Mouse (Mus musculus) left cerebral cortex, adult 2 months (tissue): Measurements from ENCODE around the gene Gm3594. TPM values are rescaled to one million over a fixed set of nuclear protein-coding genes. Genes with fewer than 3 reads are reported as not detected.
"Not testable (repeated sequence)": the region's sequence is repeated elsewhere in the genome, so short reads cannot be mapped to it uniquely, and the experiment has no call there.

ENCODE experiments used
- DNase-seq, 2 experiments: peaks; one replicate each; pipeline ENCODE4 v3.0.0; 2021 to 2022; ENCODE audit warnings: low spot score in 2 of 2, mixed read lengths in 1 of 2; ENCODE audit errors: extremely low spot score in 1 of 2
- H3K27ac ChIP-seq: fragments of 200-600 bp; 2 replicates; pipeline ENCODE4 v1.8.1; 2022
- H3K4me3 ChIP-seq: fragments of 200-600 bp; 2 replicates; pipeline ENCODE4 v1.8.1; 2022
- intact Hi-C: fragments of 180-260 bp; cut with DNase I; formaldehyde crosslinking; loops from one replicate; pipeline ENCODE4 v1.15.1; 2025
- long read RNA-seq, 2 experiments: library from polyadenylated mRNA; stranded (forward); transcript quantifications; one replicate each; pipeline ENCODE4 v2.0.0; 2021; ENCODE audit warnings: borderline mapping rate in 2 of 2
- total RNA-seq, 2 experiments: library from RNA; stranded (reverse); gene quantifications; 2 replicates each; pipeline ENCODE4 v1.2.3; 2021

The Gm3594 gene
- not detected for total RNA-seq
- long read RNA-seq, experiment 1 = 0 reads
- long read RNA-seq, experiment 2 = 0 reads

DNA sequence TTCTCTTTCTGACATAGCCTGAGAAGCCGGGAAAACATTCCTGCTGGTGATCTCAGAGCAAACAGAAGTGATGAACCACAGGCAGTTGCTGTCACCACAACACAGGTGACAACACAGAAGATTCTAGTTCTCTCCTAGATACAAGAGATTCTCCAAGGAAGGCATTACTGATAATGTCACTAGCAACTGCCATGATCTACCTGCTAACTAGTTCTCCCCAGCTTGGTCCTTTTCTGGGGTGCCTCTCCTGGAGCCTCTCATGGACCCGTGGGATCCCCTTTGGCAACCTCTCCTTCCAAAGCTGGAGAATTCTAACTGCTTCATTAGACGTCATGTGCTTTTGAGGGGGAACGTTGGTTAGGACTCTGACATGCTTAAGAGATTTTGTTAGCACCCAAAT is at the start of gene Gm3594:
Gene Gm3594, minus strand, starts transcription at position 101 of the 400 bp plus-strand sequence.
- H3K4me3 ChIP-seq, DNase-seq, intact Hi-C loops, H3K27ac ChIP-seq: not testable (repeated sequence)

DNA sequence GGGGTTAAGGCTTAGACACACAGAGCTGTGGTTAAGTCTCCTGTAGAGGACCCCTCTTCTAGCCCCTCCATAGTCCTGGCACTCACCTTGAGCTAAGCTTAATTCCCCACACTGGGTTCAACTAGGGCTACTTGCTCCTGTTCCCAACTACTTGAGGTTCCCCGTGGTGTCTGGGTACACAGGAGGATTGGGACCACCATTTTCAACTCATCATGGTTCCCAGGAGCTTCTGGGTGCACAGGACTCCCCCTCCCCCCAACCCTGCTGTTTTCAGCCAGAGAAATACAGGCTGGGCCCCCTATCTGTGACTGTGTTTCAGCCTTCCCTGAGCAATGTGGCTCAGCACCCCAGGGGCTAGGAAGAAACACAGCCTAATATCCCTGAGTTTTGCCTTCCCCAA is 41.9 kb upstream of the Gm3594 start:
- intact Hi-C loops, H3K4me3 ChIP-seq, H3K27ac ChIP-seq, DNase-seq: not testable (repeated sequence)

DNA sequence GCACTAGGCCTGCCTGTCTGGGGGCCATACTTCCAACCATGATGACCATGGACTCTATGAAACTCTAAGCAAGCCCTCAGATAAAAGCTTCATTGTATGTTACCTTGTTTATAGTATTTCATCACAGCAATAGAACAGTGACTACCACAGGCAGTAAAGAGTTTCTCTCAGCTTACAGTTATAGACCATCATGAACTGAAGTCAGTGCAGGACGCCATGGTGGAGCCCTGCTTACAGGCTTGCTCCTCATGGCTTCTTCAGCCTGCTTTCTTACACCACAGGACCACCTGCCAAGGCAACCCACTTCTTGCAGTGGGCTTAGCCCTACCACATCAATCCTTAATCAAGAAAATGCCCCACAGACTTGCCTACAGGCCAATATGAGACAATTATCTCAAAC is 41.1 kb upstream of the Gm3594 start:
- intact Hi-C loops, DNase-seq, H3K4me3 ChIP-seq, H3K27ac ChIP-seq: not testable (repeated sequence)

DNA sequence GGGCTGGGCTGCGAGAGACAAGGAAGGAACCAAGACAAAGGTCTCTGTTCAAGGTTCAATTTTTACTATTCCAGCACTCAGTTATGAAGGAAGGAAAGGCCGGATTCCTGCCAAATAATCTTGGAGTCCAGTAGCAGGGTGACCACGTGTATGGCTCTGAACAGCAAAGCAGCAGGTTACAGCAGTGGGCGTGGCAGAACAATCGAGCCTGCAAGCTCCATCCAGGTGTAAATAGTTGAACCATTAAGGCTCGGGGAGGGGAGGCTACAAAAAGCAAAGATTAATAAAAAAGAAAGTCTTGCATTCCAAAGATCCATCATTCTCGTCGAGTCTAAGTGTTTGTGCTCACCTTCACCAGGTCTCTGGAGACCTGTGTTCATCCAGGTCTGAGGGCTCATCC is 37.7 kb upstream of the Gm3594 start:
- H3K4me3 ChIP-seq, DNase-seq, intact Hi-C loops, H3K27ac ChIP-seq: not testable (repeated sequence)

DNA sequence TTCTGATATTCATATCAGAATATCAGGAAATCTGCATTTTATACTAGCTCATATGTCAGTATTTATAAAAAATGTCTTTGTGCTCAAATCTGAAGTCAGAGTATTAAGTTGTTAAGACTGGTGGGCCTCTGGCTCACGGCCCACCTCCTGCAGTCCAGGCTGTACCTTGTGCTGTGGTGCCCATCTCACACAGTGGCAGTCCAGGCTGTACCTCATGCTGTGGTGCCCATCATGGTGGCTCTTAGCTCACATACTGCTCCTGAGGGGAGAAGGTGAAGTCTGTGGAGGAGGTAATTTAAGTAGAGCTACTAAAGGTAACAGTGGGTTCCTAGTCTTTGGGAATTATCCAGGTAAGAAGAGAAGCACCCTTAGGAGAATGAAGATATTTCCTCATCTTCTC is 27.4 kb upstream of the Gm3594 start:
- DNase-seq, H3K27ac ChIP-seq, H3K4me3 ChIP-seq, intact Hi-C loops: not testable (repeated sequence)

DNA sequence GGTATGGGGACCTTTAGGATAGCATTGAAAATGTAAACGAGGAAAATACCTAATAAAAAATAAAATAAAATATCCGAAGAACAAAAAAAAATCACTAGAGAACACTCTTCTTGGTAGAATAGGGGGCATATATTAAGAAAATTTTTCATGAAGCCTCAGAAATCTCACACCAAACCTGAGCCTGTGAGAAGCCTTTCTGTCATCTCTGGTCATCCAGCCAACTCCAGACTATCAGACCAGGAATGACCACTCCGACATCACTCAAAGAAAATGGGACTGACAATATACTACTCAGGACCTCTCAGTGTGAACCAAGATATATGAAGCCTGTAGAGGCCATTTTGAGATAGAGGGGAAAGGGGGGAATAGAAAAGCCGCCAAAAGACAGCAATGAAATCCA is 3.6 kb downstream of the Gm3594 start:
- DNase-seq, H3K4me3 ChIP-seq, H3K27ac ChIP-seq, intact Hi-C loops: not testable (repeated sequence)

DNA sequence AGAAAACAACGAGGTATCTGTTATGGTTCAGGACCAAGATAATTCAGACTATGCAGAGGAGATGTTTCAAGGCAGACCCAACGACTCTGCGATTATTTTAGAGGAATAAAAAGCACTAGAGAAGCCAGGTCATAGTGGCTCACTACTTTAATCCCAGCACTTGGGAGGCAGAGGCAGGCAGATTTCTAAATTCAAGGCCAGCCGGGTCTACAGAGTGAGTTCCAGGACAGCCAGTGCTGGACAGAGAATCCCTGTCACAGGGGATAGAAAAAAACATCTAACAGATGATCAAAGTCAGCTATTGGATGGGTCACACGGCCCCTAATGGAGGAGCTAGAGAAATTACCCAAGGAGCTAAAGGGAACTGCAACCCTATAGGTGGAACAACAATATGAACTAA is 4.2 kb downstream of the Gm3594 start:
- H3K27ac ChIP-seq, intact Hi-C loops, H3K4me3 ChIP-seq: not testable (repeated sequence)
- peak in 1 of 2 experiments; percentile 6 for DNase-seq

DNA sequence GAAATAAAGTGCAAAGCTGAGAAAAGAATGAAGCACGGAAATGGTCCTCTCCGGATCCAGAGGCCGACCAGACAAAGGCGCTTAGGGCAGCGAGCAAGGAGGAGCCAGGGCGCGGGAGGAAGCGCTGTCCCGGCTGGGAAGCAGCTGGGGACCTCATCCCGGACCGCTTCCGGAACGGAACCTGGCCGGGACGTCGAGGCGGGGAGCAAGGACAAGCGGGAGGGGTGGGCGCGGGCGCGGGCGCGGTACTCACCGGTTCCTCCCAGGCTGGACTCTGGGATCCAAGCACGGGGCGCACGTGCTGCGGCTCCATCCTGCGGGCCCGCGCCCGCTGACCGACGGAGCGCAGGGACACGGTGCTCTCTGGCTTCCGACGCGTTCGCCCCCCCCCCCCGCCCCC is 17.6 kb downstream of the Gm3594 start:
- intact Hi-C loops, H3K27ac ChIP-seq: not testable (repeated sequence)
- peak in 1 of 2 experiments; percentile 24 for DNase-seq
- peak overlapping the region; percentile 26 for H3K4me3 ChIP-seq

DNA sequence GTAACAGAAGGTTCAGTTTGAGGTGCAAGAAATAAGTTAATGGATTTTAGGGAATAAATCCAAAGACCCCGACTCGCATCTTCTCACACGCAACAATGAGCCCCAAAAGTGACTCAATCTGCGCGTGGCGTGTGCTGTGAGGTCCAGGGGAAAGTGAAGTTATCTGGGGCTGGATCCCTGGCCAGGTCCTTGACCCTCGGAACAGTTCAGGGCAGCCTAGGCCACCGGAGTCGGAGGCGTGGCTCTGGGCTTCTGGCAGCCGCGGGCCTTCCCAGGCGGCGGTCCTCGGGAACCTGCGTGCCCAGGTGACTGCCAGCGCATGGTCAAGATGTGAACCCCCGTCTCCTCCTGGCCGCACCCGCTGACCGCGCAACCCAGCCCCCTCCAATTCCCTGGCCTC is 18.1 kb downstream of the Gm3594 start:
- DNase-seq, intact Hi-C loops, H3K27ac ChIP-seq: not testable (repeated sequence)
- H3K4me3 ChIP-seq = peak overlapping the region; percentile 26

DNA sequence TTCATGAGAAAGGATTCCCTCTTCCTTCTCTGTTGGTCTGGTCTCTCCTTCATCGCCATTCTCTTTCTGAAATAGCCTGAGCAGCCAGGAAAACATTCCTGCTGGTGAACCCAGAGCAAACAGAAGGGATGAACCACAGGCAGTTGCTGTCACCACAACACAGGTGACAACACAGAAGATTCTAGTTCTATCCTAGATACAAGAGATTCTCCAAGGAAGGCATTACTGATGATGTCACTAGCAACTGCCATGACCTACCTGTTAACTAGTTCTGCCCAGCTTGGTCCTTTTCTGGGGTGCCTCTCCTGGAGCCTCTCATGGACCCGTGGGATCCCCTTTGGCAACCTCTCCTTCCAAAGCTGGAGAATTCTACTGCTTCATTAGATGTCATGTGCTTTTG is 32.0 kb downstream of the Gm3594 start, which contains the start of gene Gm3591:
Gene Gm3591, minus strand, starts transcription at position 101 of the 400 bp plus-strand sequence.
- intact Hi-C loops, H3K27ac ChIP-seq, H3K4me3 ChIP-seq, DNase-seq: not testable (repeated sequence)

DNA sequence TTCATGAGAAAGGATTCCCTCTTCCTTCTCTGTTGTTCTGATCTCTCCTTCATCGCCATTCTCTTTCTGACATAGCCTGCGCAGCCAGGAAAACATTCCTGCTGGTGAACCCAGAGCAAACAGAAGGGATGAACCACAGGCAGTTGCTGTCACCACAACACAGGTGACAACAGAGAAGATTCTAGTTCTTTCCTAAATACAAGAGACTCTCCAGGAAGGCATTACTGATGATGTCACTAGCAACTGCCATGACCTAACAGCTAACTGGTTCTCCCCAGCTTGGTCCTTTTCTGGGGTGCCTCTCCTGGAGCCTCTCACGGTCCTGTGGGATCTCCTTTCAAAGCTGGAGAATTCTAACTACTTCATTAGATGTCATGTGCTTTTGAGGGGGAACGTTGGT is 54.2 kb downstream of the Gm3594 start, which contains the start of gene Gm16440:
Gene Gm16440, minus strand, starts transcription at position 101 of the 400 bp plus-strand sequence.
- intact Hi-C loops, DNase-seq, H3K4me3 ChIP-seq, H3K27ac ChIP-seq: not testable (repeated sequence)

Other genes starting within 250 kb of the Gm3594 start
- gene Gm21560, start 225.3 kb downstream of the Gm3594 start, total RNA-seq = 1 to 10 TPM in 1 of 2 experiments, under 1 TPM in 1; 0.98 to 1.0 TPM
- 1 to 10 TPM; 1.4 to 1.7 TPM for gene Gm3411, start 157.4 kb downstream of the Gm3594 start, total RNA-seq
- gene Gm21103, start 139.8 kb downstream of the Gm3594 start, total RNA-seq = not detected
- gene Gm3618, start 100.9 kb downstream of the Gm3594 start, total RNA-seq = not detected
- not detected for gene Gm16440, start 54.3 kb downstream of the Gm3594 start, total RNA-seq
- under 1 TPM in 1 of 2 experiments, not detected in 1; 0.77 TPM for gene Gm3591, start 32.1 kb downstream of the Gm3594 start, total RNA-seq
- not detected for gene Gm8356, start 92.7 kb upstream of the Gm3594 start, total RNA-seq
- under 1 TPM in 1 of 2 experiments, not detected in 1; 0.75 TPM for gene Gm3629, start 146.0 kb upstream of the Gm3594 start, total RNA-seq
- not detected for gene Gm3460, start 177.8 kb upstream of the Gm3594 start, total RNA-seq
- not detected for gene Gm10251, start 239.6 kb upstream of the Gm3594 start, total RNA-seq